Mouse (Mus musculus) ES-Bruce4 (cell line): ENCODE data around the gene Amz1.

Source experiments
- CTCF ChIP-seq: IDR thresholded peaks from one replicate; pipeline ENCODE4 v1.8.1; 2011; ENCODE audit warnings: low read depth, low read length
- POLR2A ChIP-seq: IDR thresholded peaks from one replicate; pipeline ENCODE4 v1.8.1; 2011; ENCODE audit warnings: low read length; ENCODE audit not compliant: insufficient read depth

DNA sequence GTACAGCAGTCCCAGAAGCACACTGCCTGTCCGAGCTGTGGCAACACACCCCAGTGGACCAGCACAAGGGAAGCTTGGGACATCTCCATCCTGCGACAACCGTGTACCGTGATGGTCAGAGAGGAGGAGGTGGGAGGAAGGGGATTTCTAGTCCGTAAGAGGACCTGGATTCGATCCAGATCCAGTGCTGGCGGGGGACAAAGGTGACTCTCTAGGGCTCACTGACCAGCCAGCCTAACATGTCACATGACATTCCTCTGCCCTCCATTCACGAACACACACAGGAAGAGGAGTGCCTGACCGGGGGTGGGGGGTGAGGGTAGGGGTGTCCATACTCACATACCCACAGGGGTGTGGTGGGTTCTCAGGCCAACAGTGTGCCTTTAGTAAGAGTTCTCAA is 24.2 kb upstream of the Amz1 start:
- TF ChIP-seq CTCF: no peak
- TF ChIP-seq POLR2A: no peak
